Mouse (Mus musculus): ENCODE measurements around the gene Sema6b.

DNA sequence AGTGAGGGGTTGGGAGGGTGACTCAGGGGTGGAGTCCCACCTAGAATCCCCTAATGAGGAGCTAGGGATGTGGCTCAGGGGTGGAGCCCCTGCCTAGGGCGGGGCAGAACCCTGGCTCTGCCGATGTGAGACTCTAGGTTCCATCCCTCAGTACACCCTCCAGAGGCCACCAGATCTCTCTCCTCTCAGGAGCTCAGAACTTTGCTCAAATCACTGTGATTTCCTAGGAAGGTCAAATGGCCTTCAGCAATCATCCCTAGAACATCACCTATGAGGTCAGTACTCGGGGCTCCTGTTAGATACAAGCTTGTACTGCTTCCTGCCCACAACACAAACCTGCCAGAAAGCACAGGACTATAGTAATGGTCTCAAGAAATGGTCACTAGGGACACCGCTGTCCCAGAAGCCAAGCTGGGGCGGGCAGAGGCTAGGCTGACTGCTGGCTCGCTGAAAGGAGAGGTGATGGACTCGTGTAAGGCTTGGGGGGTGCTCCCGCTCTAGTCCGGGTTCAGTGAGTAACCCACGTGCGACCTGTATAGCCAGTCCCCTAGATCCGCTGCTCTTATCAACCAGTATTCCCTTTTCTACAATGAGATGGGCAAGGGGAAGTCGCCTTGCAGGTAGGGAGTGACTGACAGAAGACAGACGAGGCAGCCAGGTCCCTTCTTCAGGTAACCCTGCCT, 43.0 kb upstream of the Sema6b start:
- TF ChIP-seq CTCF (IDR thresholded peaks at IDR 0.05; ENCODE audit: control insufficient read depth, insufficient read depth, insufficient read length) (no peak), MYOG (IDR thresholded peaks at IDR 0.05; ENCODE audit: control insufficient read depth, extremely low read depth, insufficient read length) (no peak), USF1 (IDR thresholded peaks at IDR 0.05; ENCODE audit: low read depth) (no peak), MAX (IDR thresholded peaks at IDR 0.05) (no peak), CEBPB (IDR thresholded peaks at IDR 0.05; ENCODE audit: low read depth) (no peak), MYOD1 (IDR thresholded peaks at IDR 0.05; ENCODE audit: control insufficient read depth, insufficient read length, low read depth) (no peak)

Data from C2C12 (cell line).